Mouse (Mus musculus) embryonic facial prominence, embryonic 14.5 days (tissue): ENCODE measurements at regions not wholly inside any gene's neighbourhood (a gene's known extent, or its start where the extent isn't known, plus 50 kb on each side); places are given as distances from the start of the nearest gene placed in this dataset.
A peak's percentile ranks its signal among the peaks of the same experiment; 100 is the strongest.

ENCODE experiments used
- ATAC-seq: fragments of 200-750 bp; cut with Nextera tagmentation; 2 replicates; pipeline ENCODE4 v1.8.0; 2017; ENCODE audit warnings: low read depth, moderate number of reproducible peaks, moderate TSS enrichment
- DNase-seq: peaks from one replicate; pipeline ENCODE4 v3.0.0-alpha.2; 2015; ENCODE audit warnings: low spot score
- H3K27ac ChIP-seq: fragments of 300-500 bp; sonication (generic); replicated peaks from 2 replicates; pipeline ENCODE4 v1.5.1; 2014; ENCODE audit warnings: low read depth, mild to moderate bottlenecking, low read length, moderate library complexity
- H3K27me3 ChIP-seq: fragments of 300-500 bp; sonication (generic); replicated peaks from 2 replicates; pipeline ENCODE4 v1.6.1; 2014; ENCODE audit warnings: low read length; ENCODE audit not compliant: control insufficient read depth, insufficient read depth
- H3K36me3 ChIP-seq: fragments of 300-500 bp; sonication (generic); 2 replicates; pipeline ENCODE4 v1.6.1; 2014; ENCODE audit warnings: low read length, mixed read lengths; ENCODE audit not compliant: control insufficient read depth, insufficient read depth
- H3K4me1 ChIP-seq: fragments of 300-500 bp; sonication (generic); 2 replicates; pipeline ENCODE4 v1.6.1; 2014; ENCODE audit warnings: antibody characterized with exemption, low read length; ENCODE audit not compliant: control insufficient read depth, insufficient read depth
- H3K4me2 ChIP-seq: fragments of 300-500 bp; sonication (generic); 2 replicates; pipeline ENCODE4 v1.6.1; 2014; ENCODE audit warnings: low read depth, mild to moderate bottlenecking, low read length, moderate library complexity, mixed read lengths
- H3K4me3 ChIP-seq: fragments of 300-500 bp; sonication (generic); 2 replicates; pipeline ENCODE4 v1.5.1; 2014; ENCODE audit warnings: low read depth, mild to moderate bottlenecking, low read length
- H3K9ac ChIP-seq: fragments of 300-500 bp; sonication (generic); 2 replicates; pipeline ENCODE4 v1.6.1; 2014; ENCODE audit warnings: low read depth, mild to moderate bottlenecking, low read length, moderate library complexity, mixed read lengths
- H3K9me3 ChIP-seq: fragments of 300-500 bp; sonication (generic); 2 replicates; pipeline ENCODE4 v1.6.1; 2016; ENCODE audit warnings: low read length; ENCODE audit not compliant: control insufficient read depth
- WGBS: fragments of 180-500 bp; shearing (Covaris S2); extraction: QIAGEN DNeasy Blood & Tissue Kit; methylation state at CpG from one replicate; pipeline ENCODE4 v1.1.7; 2014; 5-methylcytosine and 5-hydroxymethylcytosine counted together

- no peak overlapping the region; the same call in 1 of the 2 replicates for H3K4me2 ChIP-seq
- ATAC-seq (peak; percentile 33; the same call in 1 of the 2 replicates), DNase-seq (peak; percentile 69)
- H3K9ac ChIP-seq = no peak overlapping the region
- H3K4me1 ChIP-seq = peaks cover 10% of the 10 kb centered on the region; the same call in 1 of the 2 replicates
- H3K36me3 ChIP-seq = no peaks in the 10 kb centered on the region
- WGBS = 16% methylated on average over 3 of the region's 3 CpGs
- no peak overlapping the region for H3K27ac ChIP-seq
- H3K4me3 ChIP-seq = no peak overlapping the region
- no peaks in the 10 kb centered on the region for H3K9me3 ChIP-seq
- H3K27me3 ChIP-seq = no peaks in the 10 kb centered on the region
Measured at GRCm38 (mm10) chr14:46594151-46594550, 166.2 kb upstream of the Cdkn3 start.

- ATAC-seq (no peak), DNase-seq (no peak)
- Histone ChIP-seq H3K27me3 (no peaks in the 10 kb centered on the region), H3K36me3 (no peaks in the 10 kb centered on the region), H3K9ac (no peak overlapping the region), H3K9me3 (no peaks in the 10 kb centered on the region), H3K4me2 (no peak overlapping the region), H3K4me3 (no peak overlapping the region), H3K27ac (no peak overlapping the region), H3K4me1 (peaks cover 10% of the 10 kb centered on the region; the same call in 1 of the 2 replicates)
- WGBS = 68% methylated on average over 12 of the region's 12 CpGs
Measured at GRCm38 (mm10) chr14:46591753-46592359, 168.5 kb upstream of the Cdkn3 start.

- 89% methylated on average over 3 of the region's 3 CpGs for WGBS
- DNase-seq (no peak), ATAC-seq (no peak)
- Histone ChIP-seq H3K27ac (no peak overlapping the region), H3K9ac (no peak overlapping the region), H3K27me3 (no peaks in the 10 kb centered on the region), H3K9me3 (no peaks in the 10 kb centered on the region), H3K4me2 (no peak overlapping the region), H3K4me3 (no peak overlapping the region), H3K36me3 (no peaks in the 10 kb centered on the region), H3K4me1 (peaks cover 10% of the 10 kb centered on the region; the same call in 1 of the 2 replicates)
Measured at GRCm38 (mm10) chr14:46591211-46591610, 169.1 kb upstream of the Cdkn3 start.

- Histone ChIP-seq H3K27me3 (no peaks in the 10 kb centered on the region; the same call in 1 of the 2 replicates), H3K36me3 (no peaks in the 10 kb centered on the region), H3K4me1 (no peaks in the 10 kb centered on the region), H3K27ac (no peak overlapping the region), H3K4me2 (no peak overlapping the region), H3K9ac (no peak overlapping the region), H3K9me3 (no peaks in the 10 kb centered on the region), H3K4me3 (no peak overlapping the region)
- DNase-seq = no peak
- 70% methylated on average over 11 of the region's 11 CpGs for WGBS
- ATAC-seq = no peak
Measured at GRCm38 (mm10) chr14:46586093-46586492, 174.2 kb upstream of the Cdkn3 start.

- H3K9ac ChIP-seq = no peak overlapping the region
- H3K4me1 ChIP-seq = peaks cover 10% of the 10 kb centered on the region; the same call in 1 of the 2 replicates
- no peak overlapping the region for H3K27ac ChIP-seq
- no peak for DNase-seq
- no peak overlapping the region for H3K4me2 ChIP-seq
- no peaks in the 10 kb centered on the region for H3K36me3 ChIP-seq
- no peaks in the 10 kb centered on the region for H3K9me3 ChIP-seq
- WGBS = 56% methylated on average over 13 of the region's 13 CpGs
- no peak overlapping the region for H3K4me3 ChIP-seq
- ATAC-seq = no peak
- no peaks in the 10 kb centered on the region for H3K27me3 ChIP-seq
Measured at GRCm38 (mm10) chr14:46578051-46579000, 182.0 kb upstream of the Cdkn3 start.

- H3K36me3 ChIP-seq = no peaks in the 10 kb centered on the region
- no peak overlapping the region for H3K4me3 ChIP-seq
- H3K27ac ChIP-seq = no peak overlapping the region
- H3K4me1 ChIP-seq = peaks cover 10% of the 10 kb centered on the region; the same call in 1 of the 2 replicates
- H3K9me3 ChIP-seq = no peaks in the 10 kb centered on the region
- no peak overlapping the region for H3K9ac ChIP-seq
- H3K4me2 ChIP-seq = no peak overlapping the region
- 55% methylated on average over 4 of the region's 4 CpGs for WGBS
- no peaks in the 10 kb centered on the region for H3K27me3 ChIP-seq
- DNase-seq = no peak
- no peak for ATAC-seq
Measured at GRCm38 (mm10) chr14:46575889-46576288, 184.5 kb upstream of the Cdkn3 start.

GRCm38 (mm10) chr14:46575414-46575813, 184.9 kb upstream of the Cdkn3 start:
- Histone ChIP-seq H3K9me3 (no peaks in the 10 kb centered on the region), H3K27me3 (no peaks in the 10 kb centered on the region), H3K9ac (no peak overlapping the region), H3K4me1 (peaks cover 10% of the 10 kb centered on the region; the same call in 1 of the 2 replicates), H3K4me3 (no peak overlapping the region), H3K36me3 (no peaks in the 10 kb centered on the region), H3K4me2 (no peak overlapping the region), H3K27ac (no peak overlapping the region)
- ATAC-seq (no peak), DNase-seq (peak; percentile 64)
- WGBS = 39% methylated on average over 3 of the region's 3 CpGs

- no peak for ATAC-seq
- Histone ChIP-seq H3K4me1 (peaks cover 16% of the 10 kb centered on the region), H3K9ac (no peak overlapping the region), H3K4me3 (no peak overlapping the region), H3K4me2 (no peak overlapping the region), H3K27ac (no peak overlapping the region), H3K36me3 (no peaks in the 10 kb centered on the region), H3K27me3 (no peaks in the 10 kb centered on the region), H3K9me3 (no peaks in the 10 kb centered on the region)
- no peak for DNase-seq
- WGBS = 69% methylated on average over 6 of the region's 6 CpGs
Measured at GRCm38 (mm10) chr14:46573401-46573800, 182.9 kb upstream of the Bmp4 start.
